Mouse (Mus musculus): ENCODE results near the gene Pigu. TPM values are rescaled to one million over a fixed set of nuclear protein-coding genes. Genes with fewer than 3 reads are reported as not detected.
A peak's percentile ranks its signal among the peaks of the same experiment; 100 is the strongest.

Pigu gene
- polyA plus RNA-seq, 1 experiment from 2014 or later = 48.3 TPM

GRCm38 (mm10) chr2:155381643-155382331 lies 24.6 kb upstream of the Pigu start:
- under 1% methylated on average over 67 of the region's 68 CpGs for WGBS
- ATAC-seq (ENCODE audit: low FRiP score) = peak; percentile 95
- Histone ChIP-seq H3K36me3 (peaks cover 17% of the 10 kb centered on the region), H3K4me1 (peaks cover 43% of the 10 kb centered on the region), H3K4me3 (peak overlapping the region; percentile 76), H3K9me3 (replicated peaks) (no peaks in the 10 kb centered on the region), H3K4me2 (replicated peaks) (peak overlapping the region; percentile 81), H3K27ac (peak overlapping the region; percentile 99), H3K9ac (peak overlapping the region; percentile 94), H3K27me3 (peaks cover 12% of the 10 kb centered on the region)

GRCm38 (mm10) chr2:155381060-155381437 lies 23.8 kb upstream of the Pigu start:
- Histone ChIP-seq H3K27me3 (peaks cover 12% of the 10 kb centered on the region), H3K9ac (peak overlapping the region; percentile 94), H3K4me3 (peak overlapping the region; percentile 76), H3K4me2 (replicated peaks) (peak overlapping the region; percentile 81), H3K4me1 (peaks cover 36% of the 10 kb centered on the region), H3K9me3 (replicated peaks) (no peaks in the 10 kb centered on the region), H3K36me3 (peaks cover 10% of the 10 kb centered on the region), H3K27ac (peak overlapping the region; percentile 99)
- 1% methylated on average over 11 of the region's 11 CpGs for WGBS
- no peak for ATAC-seq (ENCODE audit: low FRiP score)

- H3K4me2 ChIP-seq (replicated peaks) = peak within 1 kb of the TSS; percentile 81
- peak within 1 kb of the TSS; percentile 99 for H3K27ac ChIP-seq
- H3K4me3 ChIP-seq = peak within 1 kb of the TSS; percentile 76
- H3K4me1 ChIP-seq = peaks cover 30% of the 10 kb centered on the region
- ATAC-seq (ENCODE audit: low FRiP score) = no peak
- H3K27me3 ChIP-seq = peaks cover 12% of the 10 kb centered on the region
- H3K9me3 ChIP-seq (replicated peaks) = no peaks in the 10 kb centered on the region
- WGBS = 44% methylated on average over 8 of the region's 8 CpGs
- H3K36me3 ChIP-seq = peaks cover 4% of the 10 kb centered on the region; the same call in 1 of the 2 replicates
- peak within 1 kb of the TSS; percentile 94 for H3K9ac ChIP-seq
Observed at GRCm38 (mm10) chr2:155380261-155381059, 23.2 kb upstream of the Pigu start, which contains the start of gene Trp53inp2. Trp53inp2 (plus strand) TSS chr2:155381059.

GRCm38 (mm10) chr2:155376191-155376590 lies 19.0 kb upstream of the Pigu start:
- no peaks in the 10 kb centered on the region for H3K36me3 ChIP-seq
- H3K4me2 ChIP-seq (replicated peaks) = no peak overlapping the region
- H3K4me1 ChIP-seq = peaks cover 10% of the 10 kb centered on the region; the same call in 1 of the 2 replicates
- H3K4me3 ChIP-seq = no peak overlapping the region
- 82% methylated on average over 10 of the region's 10 CpGs for WGBS
- ATAC-seq (ENCODE audit: low FRiP score) = no peak
- H3K9ac ChIP-seq = no peak overlapping the region
- H3K27ac ChIP-seq = no peak overlapping the region
- H3K27me3 ChIP-seq = peaks cover 12% of the 10 kb centered on the region
- no peaks in the 10 kb centered on the region for H3K9me3 ChIP-seq (replicated peaks)

GRCm38 (mm10) chr2:155374521-155374920 lies 17.3 kb upstream of the Pigu start:
- Histone ChIP-seq H3K4me3 (no peak overlapping the region), H3K4me1 (no peaks in the 10 kb centered on the region), H3K27me3 (peaks cover 3% of the 10 kb centered on the region; the same call in 1 of the 2 replicates), H3K27ac (no peak overlapping the region), H3K9ac (no peak overlapping the region), H3K4me2 (replicated peaks) (no peak overlapping the region), H3K9me3 (replicated peaks) (no peaks in the 10 kb centered on the region), H3K36me3 (no peaks in the 10 kb centered on the region)
- ATAC-seq (ENCODE audit: low FRiP score) = no peak

GRCm38 (mm10) chr2:155373886-155374285 lies 16.7 kb upstream of the Pigu start:
- no peak overlapping the region for H3K4me3 ChIP-seq
- H3K27me3 ChIP-seq = no peaks in the 10 kb centered on the region
- H3K36me3 ChIP-seq = no peaks in the 10 kb centered on the region
- H3K9ac ChIP-seq = no peak overlapping the region
- no peak for ATAC-seq (ENCODE audit: low FRiP score)
- 70% methylated on average over 1 of the region's 1 CpGs for WGBS
- H3K4me1 ChIP-seq = no peaks in the 10 kb centered on the region
- no peaks in the 10 kb centered on the region for H3K9me3 ChIP-seq (replicated peaks)
- H3K4me2 ChIP-seq (replicated peaks) = no peak overlapping the region
- no peak overlapping the region for H3K27ac ChIP-seq

GRCm38 (mm10) chr2:155373302-155373701 lies 16.1 kb upstream of the Pigu start:
- no peaks in the 10 kb centered on the region for H3K27me3 ChIP-seq
- no peak overlapping the region for H3K27ac ChIP-seq
- 85% methylated on average over 1 of the region's 1 CpGs for WGBS
- no peaks in the 10 kb centered on the region for H3K36me3 ChIP-seq
- no peak for ATAC-seq (ENCODE audit: low FRiP score)
- H3K4me3 ChIP-seq = no peak overlapping the region
- no peaks in the 10 kb centered on the region for H3K9me3 ChIP-seq (replicated peaks)
- no peak overlapping the region for H3K4me2 ChIP-seq (replicated peaks)
- no peak overlapping the region for H3K9ac ChIP-seq
- H3K4me1 ChIP-seq = no peaks in the 10 kb centered on the region

GRCm38 (mm10) chr2:155372451-155372850 lies 15.2 kb upstream of the Pigu start:
- H3K36me3 ChIP-seq = no peaks in the 10 kb centered on the region
- no peak for ATAC-seq (ENCODE audit: low FRiP score)
- 70% methylated on average over 4 of the region's 4 CpGs for WGBS
- no peak overlapping the region for H3K27ac ChIP-seq
- H3K4me1 ChIP-seq = no peaks in the 10 kb centered on the region
- H3K4me2 ChIP-seq (replicated peaks) = no peak overlapping the region
- H3K27me3 ChIP-seq = no peaks in the 10 kb centered on the region
- no peaks in the 10 kb centered on the region for H3K9me3 ChIP-seq (replicated peaks)
- no peak overlapping the region for H3K4me3 ChIP-seq
- no peak overlapping the region for H3K9ac ChIP-seq

GRCm38 (mm10) chr2:155369333-155369883 lies 12.2 kb upstream of the Pigu start:
- Histone ChIP-seq H3K4me3 (no peak overlapping the region), H3K27ac (no peak overlapping the region)
- 79% methylated on average over 7 of the region's 7 CpGs for WGBS

GRCm38 (mm10) chr2:155367635-155368284 lies 10.5 kb upstream of the Pigu start:
- no peaks in the 10 kb centered on the region for H3K9me3 ChIP-seq (replicated peaks)
- H3K4me3 ChIP-seq = no peak overlapping the region
- H3K4me1 ChIP-seq = no peaks in the 10 kb centered on the region
- no peak overlapping the region for H3K9ac ChIP-seq
- no peak for ATAC-seq (ENCODE audit: low FRiP score)
- no peaks in the 10 kb centered on the region for H3K27me3 ChIP-seq
- H3K4me2 ChIP-seq (replicated peaks) = no peak overlapping the region
- H3K27ac ChIP-seq = no peak overlapping the region
- WGBS = 77% methylated on average over 7 of the region's 7 CpGs
- H3K36me3 ChIP-seq = no peaks in the 10 kb centered on the region

More at GRCm38 (mm10) chr2:155369333-155369883, 12.2 kb upstream of the Pigu start:
- Histone ChIP-seq H3K9ac (no peak overlapping the region), H3K9me3 (replicated peaks) (no peaks in the 10 kb centered on the region), H3K4me2 (replicated peaks) (no peak overlapping the region), H3K36me3 (no peaks in the 10 kb centered on the region), H3K4me1 (no peaks in the 10 kb centered on the region), H3K27me3 (no peaks in the 10 kb centered on the region)
- no peak for ATAC-seq (ENCODE audit: low FRiP score)

- H3K27me3 ChIP-seq = no peaks in the 10 kb centered on the region
- no peak overlapping the region for H3K27ac ChIP-seq
- H3K4me2 ChIP-seq (replicated peaks) = peak overlapping the region; percentile 84
- no peaks in the 10 kb centered on the region for H3K9me3 ChIP-seq (replicated peaks)
- peak; percentile 47 for ATAC-seq (ENCODE audit: low FRiP score)
- H3K4me3 ChIP-seq = peak overlapping the region; percentile 84
- H3K4me1 ChIP-seq = peaks cover 11% of the 10 kb centered on the region
- 36% methylated on average over 14 of the region's 14 CpGs for WGBS
- no peaks in the 10 kb centered on the region for H3K36me3 ChIP-seq
- peak overlapping the region; percentile 85 for H3K9ac ChIP-seq
Observed at GRCm38 (mm10) chr2:155357686-155358399, 613 bp upstream of the Pigu start.
